Mouse (Mus musculus): Measurements from ENCODE around the gene Gm10697. TPM values are rescaled to one million over a fixed set of nuclear protein-coding genes. Genes with fewer than 3 reads are reported as not detected.
"Not testable (repeated sequence)": the region's sequence is repeated elsewhere in the genome, so short reads cannot be mapped to it uniquely, and the experiment has no call there.

The Gm10697 gene
- not detected in 2 replicates for polyA plus RNA-seq (2015; fragmentation: Nextera tagmentation; extraction: Ambion mirVana)

GRCm38 (mm10) chr3:94072544-94072943 lies at the start of gene Gm10697:
Gm10697 (minus strand) TSS chr3:94072644.
- H3K27me3 ChIP-seq; H3K27ac ChIP-seq; H3K4me3 ChIP-seq; H3K9ac ChIP-seq; H3K4me2 ChIP-seq; ATAC-seq (replicated peaks; ENCODE audit: insufficient number of reproducible peaks, insufficient read depth, low FRiP score, low read depth); H3K9me3 ChIP-seq (replicated peaks); H3K36me3 ChIP-seq; H3K4me1 ChIP-seq (replicated peaks): not testable (repeated sequence)
- 64% methylated on average over 1 of the region's 3 CpGs for WGBS

GRCm38 (mm10) chr3:94115071-94115470 lies 42.6 kb upstream of the Gm10697 start:
- H3K36me3 ChIP-seq, result not testable (repeated sequence)

GRCm38 (mm10) chr3:94054785-94055184 lies 17.7 kb downstream of the Gm10697 start, which contains the start of gene Gm9125:
Gm9125 (minus strand) TSS chr3:94054885.
- H3K9me3 ChIP-seq (replicated peaks); ATAC-seq (replicated peaks; ENCODE audit: insufficient number of reproducible peaks, insufficient read depth, low FRiP score, low read depth); H3K4me1 ChIP-seq (replicated peaks); H3K36me3 ChIP-seq; H3K27me3 ChIP-seq; H3K4me2 ChIP-seq; H3K4me3 ChIP-seq; H3K9ac ChIP-seq; H3K27ac ChIP-seq: not testable (repeated sequence)
- 81% methylated on average over 2 of the region's 3 CpGs for WGBS

More at GRCm38 (mm10) chr3:94115071-94115470, 42.6 kb upstream of the Gm10697 start:
- H3K27ac ChIP-seq; H3K9ac ChIP-seq; H3K27me3 ChIP-seq; ATAC-seq (replicated peaks; ENCODE audit: insufficient number of reproducible peaks, insufficient read depth, low FRiP score, low read depth); H3K9me3 ChIP-seq (replicated peaks); H3K4me3 ChIP-seq; H3K4me2 ChIP-seq; H3K4me1 ChIP-seq (replicated peaks): not testable (repeated sequence)
- 41% methylated on average over 1 of the region's 1 CpGs for WGBS

- H3K9me3 ChIP-seq (replicated peaks); H3K4me3 ChIP-seq; H3K27me3 ChIP-seq; H3K36me3 ChIP-seq; H3K27ac ChIP-seq; H3K9ac ChIP-seq; H3K4me2 ChIP-seq; H3K4me1 ChIP-seq (replicated peaks); ATAC-seq (replicated peaks; ENCODE audit: insufficient number of reproducible peaks, insufficient read depth, low FRiP score, low read depth): not testable (repeated sequence)
- WGBS, result no CpG with 5 or more reads among the region's 5 CpGs
Observed at GRCm38 (mm10) chr3:94049566-94050121, 22.8 kb downstream of the Gm10697 start.

- not testable (repeated sequence) for H3K27ac ChIP-seq; H3K4me1 ChIP-seq (replicated peaks); ATAC-seq (replicated peaks; ENCODE audit: insufficient number of reproducible peaks, insufficient read depth, low FRiP score, low read depth); H3K4me3 ChIP-seq; H3K36me3 ChIP-seq; H3K4me2 ChIP-seq; H3K9me3 ChIP-seq (replicated peaks); H3K9ac ChIP-seq; H3K27me3 ChIP-seq
- 78% methylated on average over 1 of the region's 1 CpGs for WGBS
Observed at GRCm38 (mm10) chr3:94038241-94038640, 34.2 kb downstream of the Gm10697 start.

GRCm38 (mm10) chr3:94034400-94034799 lies 38.0 kb downstream of the Gm10697 start:
- WGBS, result 83% methylated on average over 17 of the region's 18 CpGs

More at GRCm38 (mm10) chr3:94034400-94034799, 38.0 kb downstream of the Gm10697 start:
- H3K27me3 ChIP-seq; H3K36me3 ChIP-seq; H3K4me1 ChIP-seq (replicated peaks); H3K27ac ChIP-seq; H3K4me3 ChIP-seq; H3K4me2 ChIP-seq; H3K9ac ChIP-seq; ATAC-seq (replicated peaks; ENCODE audit: insufficient number of reproducible peaks, insufficient read depth, low FRiP score, low read depth); H3K9me3 ChIP-seq (replicated peaks): not testable (repeated sequence)

Other genes with a start within 250 kb of the Gm10697 start
- gene Tdpoz3, start 246.6 kb downstream of the Gm10697 start, polyA plus RNA-seq (2015; fragmentation: Nextera tagmentation; extraction: Ambion mirVana), result not detected in 2 replicates
- not detected in 2 replicates for gene Gm9117, start 129.1 kb downstream of the Gm10697 start, polyA plus RNA-seq (2015; fragmentation: Nextera tagmentation; extraction: Ambion mirVana)
- not detected in 2 replicates for gene Tdpoz5, start 111.3 kb downstream of the Gm10697 start, polyA plus RNA-seq (2015; fragmentation: Nextera tagmentation; extraction: Ambion mirVana)
- not detected in 2 replicates for gene Gm9125, start 17.8 kb downstream of the Gm10697 start, polyA plus RNA-seq (2015; fragmentation: Nextera tagmentation; extraction: Ambion mirVana)
- not detected in 2 replicates for gene Gm10696, start 105.5 kb upstream of the Gm10697 start, polyA plus RNA-seq (2015; fragmentation: Nextera tagmentation; extraction: Ambion mirVana)
- not detected in 2 replicates for gene Gm5286, start 124.1 kb upstream of the Gm10697 start, polyA plus RNA-seq (2015; fragmentation: Nextera tagmentation; extraction: Ambion mirVana)
- not detected in 2 replicates for gene Gm4778, start 191.4 kb upstream of the Gm10697 start, polyA plus RNA-seq (2015; fragmentation: Nextera tagmentation; extraction: Ambion mirVana)
- 12.3 and 12.7 TPM in 2 replicates for gene Them4, start 237.4 kb upstream of the Gm10697 start, polyA plus RNA-seq (2015; fragmentation: Nextera tagmentation; extraction: Ambion mirVana)

Measured in heart, embryonic 15.5 days (tissue).